Mouse (Mus musculus) neural tube, embryonic 14.5 days (tissue): Measurements from ENCODE around the gene Sergef. TPM values are rescaled to one million over a fixed set of nuclear protein-coding genes. Genes with fewer than 3 reads are reported as not detected.
"Not testable (repeated sequence)": the region's sequence is repeated elsewhere in the genome, so short reads cannot be mapped to it uniquely, and the experiment has no call there.

Experiments used
- ATAC-seq: fragments of 200-750 bp; cut with Nextera tagmentation; 2 replicates; pipeline ENCODE4 v1.8.0; 2017; ENCODE audit warnings: low read depth, mild to moderate bottlenecking, moderate TSS enrichment, moderate library complexity
- H3K27ac ChIP-seq: fragments of 300-500 bp; sonication (generic); 2 replicates; pipeline ENCODE4 v1.5.1; 2014; ENCODE audit warnings: low read depth, mild to moderate bottlenecking, control low read depth, low read length, moderate library complexity, mixed read lengths
- H3K27me3 ChIP-seq: fragments of 300-500 bp; sonication (generic); 2 replicates; pipeline ENCODE4 v1.6.1; 2014; ENCODE audit warnings: low read length; ENCODE audit not compliant: control insufficient read depth, insufficient read depth
- H3K36me3 ChIP-seq: fragments of 300-500 bp; sonication (generic); 2 replicates; pipeline ENCODE4 v1.6.1; 2014; ENCODE audit warnings: low read length, mixed read lengths; ENCODE audit not compliant: control insufficient read depth, insufficient read depth
- H3K4me1 ChIP-seq: fragments of 300-500 bp; sonication (generic); 2 replicates; pipeline ENCODE4 v1.6.1; 2014; ENCODE audit warnings: low read length; ENCODE audit not compliant: control insufficient read depth, insufficient read depth
- H3K4me2 ChIP-seq: fragments of 300-500 bp; sonication (generic); 2 replicates; pipeline ENCODE4 v1.6.1; 2014; ENCODE audit warnings: mild to moderate bottlenecking, low read depth, low read length, control low read depth
- H3K4me3 ChIP-seq: fragments of 300-500 bp; sonication (generic); 2 replicates; pipeline ENCODE4 v1.5.1; 2014; ENCODE audit warnings: low read depth, low read length, control low read depth, mixed read lengths
- H3K9ac ChIP-seq: fragments of 300-500 bp; sonication (generic); replicated peaks from 2 replicates; pipeline ENCODE4 v1.6.1; 2014; ENCODE audit warnings: low read depth, mild to moderate bottlenecking, control low read depth, low read length, mixed read lengths
- H3K9me3 ChIP-seq: fragments of 300-500 bp; sonication (generic); 2 replicates; pipeline ENCODE4 v1.6.1; 2016; ENCODE audit warnings: low read length; ENCODE audit not compliant: control insufficient read depth
- WGBS: fragments of 180-500 bp; shearing (Covaris S2); extraction: QIAGEN DNeasy Blood & Tissue Kit; methylation state at CpG from one replicate; pipeline ENCODE4 v1.1.7; 2014; 5-methylcytosine and 5-hydroxymethylcytosine counted together
- polyA plus RNA-seq: library from polyadenylated mRNA; unstranded; fragments of >200 nt; fragmentation: Nextera tagmentation; extraction: Ambion mirVana; gene quantifications from 2 replicates; pipeline ENCODE4 v1.2.1, GENCODE M21; 2014

The Sergef gene
- polyA plus RNA-seq, 1 experiment from 2014 or later, result 46.3 TPM

- WGBS, result 4% methylated on average over 21 of the region's 21 CpGs
- H3K9me3 ChIP-seq, result no peaks in the 10 kb centered on the region
- H3K36me3 ChIP-seq, result no peaks in the 10 kb centered on the region
- H3K27me3 ChIP-seq, result 0 out of 2 replicates have a peak, but pooled peaks cover 4% of the 10 kb centered on the region
- H3K27ac ChIP-seq, result no peak overlapping the region
- H3K4me3 ChIP-seq, result no peak overlapping the region
- H3K4me1 ChIP-seq, result no peaks in the 10 kb centered on the region
- H3K9ac ChIP-seq, result no peak overlapping the region
- H3K4me2 ChIP-seq, result peak overlapping the region; percentile 37; the same call in 1 of the 2 replicates
- ATAC-seq, result 0 out of 2 replicates have a peak, but pooled peaks have one; percentile 56
Observed at GRCm38 (mm10) chr7:46667256-46667655, 27.6 kb upstream of the Sergef start.

- H3K9me3 ChIP-seq, result no peaks in the 10 kb centered on the region
- no peaks in the 10 kb centered on the region for H3K4me1 ChIP-seq
- no peak overlapping the region for H3K4me3 ChIP-seq
- ATAC-seq, result no peak
- 0 out of 2 replicates have a peak, but pooled peaks cover 4% of the 10 kb centered on the region for H3K27me3 ChIP-seq
- no peaks in the 10 kb centered on the region for H3K36me3 ChIP-seq
- WGBS, result 36% methylated on average over 9 of the region's 9 CpGs
- H3K9ac ChIP-seq, result no peak overlapping the region
- no peak overlapping the region for H3K27ac ChIP-seq
- no peak overlapping the region for H3K4me2 ChIP-seq
Observed at GRCm38 (mm10) chr7:46665236-46665635, 25.6 kb upstream of the Sergef start.

- H3K9ac ChIP-seq, result no peak overlapping the region
- 0 out of 2 replicates have a peak, but pooled peaks cover 4% of the 10 kb centered on the region for H3K27me3 ChIP-seq
- H3K27ac ChIP-seq, result no peak overlapping the region
- H3K4me2 ChIP-seq, result 0 out of 2 replicates have a peak overlapping the region, but pooled peaks have one; percentile 2
- H3K9me3 ChIP-seq, result no peaks in the 10 kb centered on the region
- no peak overlapping the region for H3K4me3 ChIP-seq
- no peaks in the 10 kb centered on the region for H3K4me1 ChIP-seq
- H3K36me3 ChIP-seq, result no peaks in the 10 kb centered on the region
- WGBS, result 17% methylated on average over 18 of the region's 18 CpGs
- no peak for ATAC-seq
Observed at GRCm38 (mm10) chr7:46661591-46662090, 22.0 kb upstream of the Sergef start.

GRCm38 (mm10) chr7:46652279-46652678, 12.7 kb upstream of the Sergef start:
- H3K27me3 ChIP-seq, result no peaks in the 10 kb centered on the region
- 72% methylated on average over 2 of the region's 2 CpGs for WGBS
- ATAC-seq, result no peak
- no peak overlapping the region for H3K4me3 ChIP-seq
- no peaks in the 10 kb centered on the region for H3K4me1 ChIP-seq
- no peak overlapping the region for H3K4me2 ChIP-seq
- no peak overlapping the region for H3K27ac ChIP-seq
- no peaks in the 10 kb centered on the region for H3K36me3 ChIP-seq
- H3K9me3 ChIP-seq, result no peaks in the 10 kb centered on the region
- no peak overlapping the region for H3K9ac ChIP-seq

GRCm38 (mm10) chr7:46650231-46650630, 10.6 kb upstream of the Sergef start:
- not testable (repeated sequence) for H3K9me3 ChIP-seq, H3K36me3 ChIP-seq, H3K4me2 ChIP-seq, H3K27ac ChIP-seq, H3K4me3 ChIP-seq, H3K4me1 ChIP-seq, H3K9ac ChIP-seq, ATAC-seq, H3K27me3 ChIP-seq
- 54% methylated on average over 5 of the region's 5 CpGs for WGBS

GRCm38 (mm10) chr7:46648431-46649140, 9.0 kb upstream of the Sergef start:
- Histone ChIP-seq H3K9ac (no peak overlapping the region), H3K4me1 (no peaks in the 10 kb centered on the region), H3K4me3 (no peak overlapping the region), H3K27me3 (no peaks in the 10 kb centered on the region), H3K36me3 (no peaks in the 10 kb centered on the region), H3K9me3 (no peaks in the 10 kb centered on the region), H3K27ac (no peak overlapping the region), H3K4me2 (no peak overlapping the region)
- WGBS, result 69% methylated on average over 4 of the region's 4 CpGs
- ATAC-seq, result no peak

- Histone ChIP-seq H3K27ac (no peak overlapping the region), H3K4me3 (no peak overlapping the region), H3K9me3 (no peaks in the 10 kb centered on the region), H3K9ac (no peak overlapping the region), H3K4me1 (peaks cover 3% of the 10 kb centered on the region; the same call in 1 of the 2 replicates), H3K36me3 (no peaks in the 10 kb centered on the region), H3K27me3 (no peaks in the 10 kb centered on the region), H3K4me2 (no peak overlapping the region)
- 88% methylated on average over 1 of the region's 1 CpGs for whole genome bisulfite sequencing
- no peak for ATAC-seq
Observed at GRCm38 (mm10) chr7:46643172-46643571, 3.6 kb upstream of the Sergef start.

- Histone ChIP-seq H3K9ac (peak overlapping the region; percentile 75), H3K4me1 (peaks cover 9% of the 10 kb centered on the region; the same call in 1 of the 2 replicates), H3K4me3 (peak overlapping the region; percentile 62), H3K9me3 (no peaks in the 10 kb centered on the region), H3K27me3 (no peaks in the 10 kb centered on the region), H3K36me3 (no peaks in the 10 kb centered on the region), H3K27ac (peak overlapping the region; percentile 77), H3K4me2 (peak overlapping the region; percentile 71)
- 13% methylated on average over 17 of the region's 17 CpGs for WGBS
- peak; percentile 41 for ATAC-seq
Observed at GRCm38 (mm10) chr7:46640062-46640461, 455 bp upstream of the Sergef start.
